Mouse (Mus musculus) spleen, adult 2 months (tissue): ENCODE measurements around the gene Cilp.

Experiments
- CTCF ChIP-seq: fragments of 200-500 bp; IDR thresholded peaks from 2 replicates; pipeline ENCODE4 v1.5.1; 2011; ENCODE audit warnings: mild to moderate bottlenecking, inconsistent platforms; ENCODE audit not compliant: insufficient read depth, insufficient read length, insufficient replicate concordance; ENCODE audit errors: extremely low read depth
- POLR2A ChIP-seq: fragments of 200-500 bp; IDR thresholded peaks from 2 replicates; pipeline ENCODE4 v1.6.1; 2011; ENCODE audit warnings: low read depth, low read length, inconsistent platforms

DNA sequence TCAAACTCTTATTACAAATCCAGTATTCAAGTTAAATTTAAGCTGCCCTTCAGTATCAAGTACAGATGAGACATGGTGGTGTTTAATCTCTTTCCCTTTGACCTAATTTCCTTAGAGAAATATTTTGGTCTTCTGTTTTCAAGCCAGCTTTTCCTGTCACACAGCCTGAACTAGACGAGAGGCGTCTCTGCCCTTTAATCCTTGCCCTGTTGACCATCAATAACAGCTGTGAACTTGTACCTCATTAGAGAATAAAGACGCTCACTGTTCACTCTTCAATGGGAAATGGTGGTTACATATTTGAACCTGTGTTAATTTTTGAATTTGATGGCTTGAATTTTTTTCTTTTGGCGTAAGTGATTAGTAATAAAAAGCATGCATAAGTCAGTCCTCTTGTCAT lies 39.3 kb downstream of the Cilp start:
- TF ChIP-seq CTCF: no peak
- no peak for TF ChIP-seq POLR2A
